Mouse (Mus musculus): ENCODE measurements around the gene Als2. TPM values are rescaled to one million over a fixed set of nuclear protein-coding genes. Genes with fewer than 3 reads are reported as not detected.
A peak's percentile ranks its signal among the peaks of the same experiment; 100 is the strongest.

Gene Als2
- polyA plus RNA-seq, 1 experiment from 2014 or later, result 15.5 TPM

DNA sequence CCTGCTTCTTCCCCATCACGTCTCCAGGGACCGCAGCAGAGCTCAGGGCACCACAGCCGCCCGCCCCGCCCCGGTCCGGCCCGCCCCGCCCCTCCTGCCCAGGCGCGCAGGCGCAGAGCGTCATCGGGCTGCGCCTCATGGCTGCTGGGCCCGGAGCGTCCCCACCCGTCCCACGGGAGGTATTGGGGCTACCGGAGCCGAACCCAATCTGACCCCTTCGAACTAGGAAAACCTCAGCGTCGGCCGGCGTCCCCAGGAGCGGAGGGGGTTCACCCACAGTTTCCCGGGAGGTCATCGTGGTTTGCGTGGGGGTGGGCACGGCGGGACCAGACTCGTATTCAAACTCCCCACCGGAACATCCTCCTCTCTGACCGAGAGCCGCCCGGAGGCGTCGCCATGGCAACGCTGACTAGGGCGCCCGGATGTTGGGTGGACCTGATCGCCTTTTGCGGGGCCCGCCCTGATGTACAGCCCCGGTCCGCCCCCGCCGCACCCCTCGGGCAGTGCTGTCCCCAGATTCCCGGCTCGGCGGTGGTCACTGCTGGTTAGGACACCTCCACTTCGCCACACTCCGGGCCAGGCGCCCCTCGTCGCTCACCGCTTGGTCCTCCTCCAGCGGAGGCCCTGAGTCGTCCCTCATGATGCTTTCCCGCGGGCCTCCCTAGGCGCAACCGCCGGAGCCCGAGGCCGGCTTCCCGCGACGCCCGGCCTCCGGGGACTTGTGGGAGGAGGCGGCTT is 117.1 kb downstream of the Als2 start, which contains the start of gene Tmem237:
TSS of gene Tmem237 (minus strand) at position 689 of the 738 bp plus-strand sequence.
- no peaks in the 10 kb centered on the region for H3K9me3 ChIP-seq (replicated peaks)
- peak within 1 kb of the TSS; percentile 74 for H3K4me3 ChIP-seq (replicated peaks)
- H3K27ac ChIP-seq (replicated peaks), result peak within 1 kb of the TSS; percentile 93
- H3K36me3 ChIP-seq, result peaks cover 8% of the 10 kb centered on the region
- H3K9ac ChIP-seq (replicated peaks), result peak within 1 kb of the TSS; percentile 85
- ATAC-seq (ENCODE audit: low FRiP score), result peak; percentile 99
- H3K4me2 ChIP-seq, result peak within 1 kb of the TSS; percentile 79
- peaks cover 15% of the 10 kb centered on the region for H3K4me1 ChIP-seq
- under 1% methylated on average over 73 of the region's 74 CpGs for WGBS
- H3K27me3 ChIP-seq (replicated peaks), result no peaks in the 10 kb centered on the region

Other genes with a start within 250 kb of the Als2 start
- gene C2cd6, start 142.3 kb downstream of the Als2 start, polyA plus RNA-seq (2015; fragmentation: Nextera tagmentation; extraction: Ambion mirVana), result 0.15 TPM in 1 of 2 replicates, not detected in the other
- gene Tmem237, start 116.8 kb downstream of the Als2 start, polyA plus RNA-seq (2015; fragmentation: Nextera tagmentation; extraction: Ambion mirVana), result 41.3 and 42.0 TPM in 2 replicates
- gene Mpp4, start 73.8 kb downstream of the Als2 start, polyA plus RNA-seq (2015; fragmentation: Nextera tagmentation; extraction: Ambion mirVana), result 0.86 and 1.3 TPM in 2 replicates
- 1.7 and 1.9 TPM in 2 replicates for gene Cdk15, start 19.7 kb upstream of the Als2 start, polyA plus RNA-seq (2015; fragmentation: Nextera tagmentation; extraction: Ambion mirVana)
- 3.5 and 4.5 TPM in 2 replicates for gene Fzd7, start 245.2 kb upstream of the Als2 start, polyA plus RNA-seq (2015; fragmentation: Nextera tagmentation; extraction: Ambion mirVana)

Measured in neural tube, embryonic 15.5 days (tissue).